Mouse (Mus musculus): Measurements from ENCODE around the gene Gm17482. TPM values are rescaled to one million over a fixed set of nuclear protein-coding genes. Genes with fewer than 3 reads are reported as not detected.

The Gm17482 gene
- polyA plus RNA-seq, 1 experiment = not detected

DNA sequence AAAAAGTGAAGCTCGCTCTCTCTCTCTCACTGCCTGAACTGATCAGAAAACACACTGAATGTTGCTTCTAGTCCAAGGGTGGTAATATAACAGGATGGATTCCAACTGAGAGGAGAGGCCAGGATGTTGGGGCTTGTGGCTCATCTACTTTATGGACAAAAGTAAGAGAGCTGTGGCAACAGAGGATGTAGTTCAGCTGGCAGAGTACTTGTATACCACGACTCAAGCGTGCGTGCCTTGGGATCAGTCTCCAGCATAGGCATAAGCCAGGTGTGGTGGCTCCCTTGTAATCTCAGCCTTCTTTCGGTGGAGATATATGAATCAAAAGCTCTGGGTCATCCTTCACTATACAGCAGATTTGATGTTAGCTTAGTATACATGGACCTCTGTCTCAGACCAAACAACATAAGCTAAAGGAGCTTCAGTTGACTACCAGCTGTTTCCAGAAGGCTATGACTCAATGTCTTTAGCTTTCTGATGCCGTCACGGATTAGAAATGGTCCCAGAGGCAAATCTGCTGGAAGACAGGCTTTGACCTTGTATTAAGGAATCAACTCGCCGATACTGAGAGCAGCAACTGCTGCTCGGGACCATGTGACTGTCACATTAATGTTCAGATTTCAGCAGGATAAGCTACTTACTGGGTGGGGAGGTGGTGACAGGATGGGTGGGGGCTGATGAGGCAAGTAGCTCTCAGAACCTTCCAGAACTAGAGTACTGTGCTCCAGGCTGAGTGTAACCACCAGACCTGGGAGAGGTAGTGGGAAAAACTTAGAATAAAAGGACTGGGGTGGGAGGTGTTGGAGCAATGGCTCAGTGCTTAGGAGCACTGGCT is 41.6 kb downstream of the Gm17482 start:
- H3K4me1 ChIP-seq (ENCODE audit: control insufficient read depth, insufficient read depth, low read length) = no peaks in the 10 kb centered on the region; the same call in 1 of the 2 replicates
- no peak overlapping the region for H3K4me3 ChIP-seq (ENCODE audit: control insufficient read depth, low read depth, low read length)
- H3K36me3 ChIP-seq (ENCODE audit: control insufficient read depth, insufficient read depth, low read length) = no peaks in the 10 kb centered on the region
- H3K27me3 ChIP-seq (ENCODE audit: control insufficient read depth, insufficient read depth, low read length) = no peaks in the 10 kb centered on the region
- no peak overlapping the region for H3K27ac ChIP-seq (ENCODE audit: control insufficient read depth, insufficient read depth, low read depth, low read length)
- TF ChIP-seq CTCF (IDR thresholded peaks at IDR 0.05; ENCODE audit: control insufficient read depth, insufficient read depth, insufficient replicate concordance, low read depth, low read length) (no peak), POLR2A (IDR thresholded peaks at IDR 0.05; ENCODE audit: control insufficient read depth, low read depth, low read length) (no peak)

DNA sequence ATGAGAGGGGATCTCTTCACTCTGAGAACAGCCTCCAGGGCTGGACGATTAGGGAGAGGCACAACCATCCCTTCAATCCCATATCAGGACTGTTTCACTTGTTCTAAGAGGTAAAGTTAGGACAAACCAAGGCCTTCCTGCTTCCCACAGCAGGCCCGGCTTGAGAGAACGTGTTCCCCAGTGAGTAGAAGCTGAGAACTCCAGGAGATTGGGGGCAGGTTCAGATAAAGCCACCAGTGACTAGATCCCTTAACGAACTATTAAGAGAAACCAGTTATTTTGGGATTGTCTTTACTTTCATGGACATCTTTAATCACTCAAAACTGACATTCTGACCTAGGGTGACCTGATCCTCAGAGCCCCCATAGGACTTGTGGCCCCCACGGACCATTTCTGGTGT is 42.4 kb downstream of the Gm17482 start:
- Histone ChIP-seq H3K4me1 (ENCODE audit: control insufficient read depth, insufficient read depth, low read length) (no peaks in the 10 kb centered on the region; the same call in 1 of the 2 replicates), H3K36me3 (ENCODE audit: control insufficient read depth, insufficient read depth, low read length) (no peaks in the 10 kb centered on the region), H3K27me3 (ENCODE audit: control insufficient read depth, insufficient read depth, low read length) (no peaks in the 10 kb centered on the region), H3K27ac (ENCODE audit: control insufficient read depth, insufficient read depth, low read depth, low read length) (no peak overlapping the region), H3K4me3 (ENCODE audit: control insufficient read depth, low read depth, low read length) (no peak overlapping the region)
- TF ChIP-seq CTCF (IDR thresholded peaks at IDR 0.05; ENCODE audit: control insufficient read depth, insufficient read depth, insufficient replicate concordance, low read depth, low read length) = no peak
- TF ChIP-seq POLR2A (IDR thresholded peaks at IDR 0.05; ENCODE audit: control insufficient read depth, low read depth, low read length) = no peak

DNA sequence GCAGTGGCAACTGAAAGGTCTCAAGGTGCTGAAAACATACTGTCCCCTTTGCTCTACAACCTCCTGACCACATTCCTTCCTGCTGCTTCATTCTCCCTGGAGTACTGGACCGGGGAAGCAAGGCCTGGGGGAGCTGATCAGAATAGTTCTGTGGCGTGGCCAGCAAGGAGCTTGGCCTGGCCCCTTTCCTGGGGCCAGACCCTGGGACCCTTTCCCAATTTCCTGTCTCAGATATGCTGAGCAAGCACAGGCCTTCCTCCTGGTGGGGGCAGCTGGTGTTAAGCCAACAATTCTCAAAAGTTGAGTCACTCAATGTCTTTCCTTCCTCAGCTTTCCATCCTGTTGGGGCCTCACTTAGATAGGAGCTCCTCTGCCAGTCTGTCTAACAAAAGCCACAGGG is 42.9 kb downstream of the Gm17482 start:
- Histone ChIP-seq H3K4me1 (ENCODE audit: control insufficient read depth, insufficient read depth, low read length) (no peaks in the 10 kb centered on the region; the same call in 1 of the 2 replicates), H3K27ac (ENCODE audit: control insufficient read depth, insufficient read depth, low read depth, low read length) (no peak overlapping the region), H3K36me3 (ENCODE audit: control insufficient read depth, insufficient read depth, low read length) (no peaks in the 10 kb centered on the region), H3K27me3 (ENCODE audit: control insufficient read depth, insufficient read depth, low read length) (no peaks in the 10 kb centered on the region), H3K4me3 (ENCODE audit: control insufficient read depth, low read depth, low read length) (no peak overlapping the region)
- no peak for TF ChIP-seq POLR2A (IDR thresholded peaks at IDR 0.05; ENCODE audit: control insufficient read depth, low read depth, low read length)
- TF ChIP-seq CTCF (IDR thresholded peaks at IDR 0.05; ENCODE audit: control insufficient read depth, insufficient read depth, insufficient replicate concordance, low read depth, low read length) = no peak

DNA sequence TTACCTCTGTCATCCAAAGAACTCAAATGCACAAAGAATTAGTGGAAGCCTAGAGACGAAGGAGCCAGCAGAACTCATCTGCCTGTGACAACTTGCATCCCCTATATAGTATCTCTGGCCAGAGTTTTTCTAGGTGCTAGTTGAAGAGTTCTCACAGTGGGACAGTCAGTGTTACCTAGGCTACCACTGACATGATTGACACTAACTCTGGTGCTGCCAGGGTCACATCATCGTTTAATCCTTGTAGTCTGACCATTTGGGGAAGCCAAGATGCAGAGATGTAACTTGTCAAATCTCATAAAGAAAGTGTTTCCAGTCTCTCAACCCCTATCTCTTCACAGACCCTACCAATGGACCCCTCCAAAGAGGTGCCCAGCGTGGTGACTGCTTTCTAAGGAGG is 44.2 kb downstream of the Gm17482 start:
- TF ChIP-seq POLR2A (IDR thresholded peaks at IDR 0.05; ENCODE audit: control insufficient read depth, low read depth, low read length) (no peak), CTCF (IDR thresholded peaks at IDR 0.05; ENCODE audit: control insufficient read depth, insufficient read depth, insufficient replicate concordance, low read depth, low read length) (no peak)
- Histone ChIP-seq H3K4me1 (ENCODE audit: control insufficient read depth, insufficient read depth, low read length) (no peaks in the 10 kb centered on the region), H3K36me3 (ENCODE audit: control insufficient read depth, insufficient read depth, low read length) (no peaks in the 10 kb centered on the region), H3K27me3 (ENCODE audit: control insufficient read depth, insufficient read depth, low read length) (no peaks in the 10 kb centered on the region), H3K27ac (ENCODE audit: control insufficient read depth, insufficient read depth, low read depth, low read length) (no peak overlapping the region), H3K4me3 (ENCODE audit: control insufficient read depth, low read depth, low read length) (no peak overlapping the region)

DNA sequence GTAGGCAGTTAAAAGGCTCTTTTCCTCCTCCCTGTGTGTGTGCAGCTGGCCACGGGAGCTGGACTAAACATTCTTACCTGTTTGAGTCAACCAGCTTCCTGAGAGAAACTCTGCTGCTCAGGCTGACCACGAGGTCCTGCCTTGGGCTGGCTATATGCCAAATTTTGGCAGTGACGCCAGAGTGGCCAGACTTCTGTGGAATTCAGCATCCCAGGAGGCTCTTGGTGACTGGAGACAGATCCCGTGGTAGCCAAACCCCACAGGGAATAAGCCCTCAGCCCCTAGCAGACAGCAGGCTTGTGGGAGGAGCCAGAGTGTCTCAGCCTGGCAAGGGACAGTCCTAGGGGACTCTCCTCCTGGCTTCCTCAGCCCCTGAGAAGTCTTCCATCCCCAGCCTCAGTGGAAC is 44.7 kb downstream of the Gm17482 start:
- no peaks in the 10 kb centered on the region for H3K27me3 ChIP-seq (ENCODE audit: control insufficient read depth, insufficient read depth, low read length)
- no peaks in the 10 kb centered on the region for H3K4me1 ChIP-seq (ENCODE audit: control insufficient read depth, insufficient read depth, low read length)
- H3K36me3 ChIP-seq (ENCODE audit: control insufficient read depth, insufficient read depth, low read length) = no peaks in the 10 kb centered on the region
- no peak for TF ChIP-seq POLR2A (IDR thresholded peaks at IDR 0.05; ENCODE audit: control insufficient read depth, low read depth, low read length)
- TF ChIP-seq CTCF (IDR thresholded peaks at IDR 0.05; ENCODE audit: control insufficient read depth, insufficient read depth, insufficient replicate concordance, low read depth, low read length) = no peak
- no peak overlapping the region for H3K27ac ChIP-seq (ENCODE audit: control insufficient read depth, insufficient read depth, low read depth, low read length)
- no peak overlapping the region for H3K4me3 ChIP-seq (ENCODE audit: control insufficient read depth, low read depth, low read length)

DNA sequence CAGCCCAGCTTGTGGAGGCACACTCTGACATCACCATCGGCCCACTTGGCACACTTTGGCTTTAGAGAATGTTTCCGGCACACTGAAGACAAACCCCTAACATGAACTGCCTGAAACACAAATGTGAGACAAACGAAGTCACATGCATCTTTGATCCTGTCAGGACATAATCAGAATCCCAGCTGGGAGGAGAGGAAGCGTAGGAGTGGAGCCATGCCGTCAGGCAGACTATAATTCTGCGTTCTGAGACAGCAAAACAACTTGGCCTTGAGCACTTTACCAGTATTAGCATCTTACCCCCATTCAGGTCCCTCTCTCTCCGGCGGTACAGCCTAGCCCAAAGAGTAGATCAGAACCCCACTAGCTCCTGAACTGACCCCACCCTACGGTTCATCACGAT is 46.2 kb downstream of the Gm17482 start:
- no peak overlapping the region for H3K27ac ChIP-seq (ENCODE audit: control insufficient read depth, insufficient read depth, low read depth, low read length)
- no peak overlapping the region for H3K4me3 ChIP-seq (ENCODE audit: control insufficient read depth, low read depth, low read length)
- no peak for TF ChIP-seq POLR2A (IDR thresholded peaks at IDR 0.05; ENCODE audit: control insufficient read depth, low read depth, low read length)
- H3K27me3 ChIP-seq (ENCODE audit: control insufficient read depth, insufficient read depth, low read length) = no peaks in the 10 kb centered on the region
- H3K4me1 ChIP-seq (ENCODE audit: control insufficient read depth, insufficient read depth, low read length) = no peaks in the 10 kb centered on the region
- no peaks in the 10 kb centered on the region for H3K36me3 ChIP-seq (ENCODE audit: control insufficient read depth, insufficient read depth, low read length)

DNA sequence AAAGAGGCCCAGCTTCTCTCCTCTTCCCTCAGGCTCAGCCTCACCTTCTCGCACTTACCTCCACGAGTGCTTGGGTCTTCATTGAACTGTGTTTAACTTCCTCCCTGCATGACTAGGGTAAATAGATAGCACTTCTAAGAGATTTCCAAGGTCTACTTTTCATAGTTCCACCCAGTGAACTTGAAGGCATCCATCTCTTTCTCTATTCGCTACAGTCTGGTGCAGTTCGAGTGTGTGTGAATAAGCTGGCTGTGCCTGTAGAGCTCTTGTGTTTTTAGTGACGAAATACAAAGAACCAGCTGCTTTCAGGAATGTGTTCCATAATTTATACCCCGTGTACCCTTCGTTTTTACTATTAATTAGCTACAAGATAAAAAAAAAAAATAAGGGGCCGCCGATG is 47.6 kb downstream of the Gm17482 start:
- Histone ChIP-seq H3K36me3 (ENCODE audit: control insufficient read depth, insufficient read depth, low read length) (no peaks in the 10 kb centered on the region), H3K4me1 (ENCODE audit: control insufficient read depth, insufficient read depth, low read length) (no peaks in the 10 kb centered on the region), H3K27ac (ENCODE audit: control insufficient read depth, insufficient read depth, low read depth, low read length) (no peak overlapping the region), H3K4me3 (ENCODE audit: control insufficient read depth, low read depth, low read length) (no peak overlapping the region), H3K27me3 (ENCODE audit: control insufficient read depth, insufficient read depth, low read length) (no peaks in the 10 kb centered on the region)
- TF ChIP-seq CTCF (IDR thresholded peaks at IDR 0.05; ENCODE audit: control insufficient read depth, insufficient read depth, insufficient replicate concordance, low read depth, low read length) (no peak), POLR2A (IDR thresholded peaks at IDR 0.05; ENCODE audit: control insufficient read depth, low read depth, low read length) (no peak)

Data from testis, adult 2 months (tissue).